Mouse (Mus musculus): ENCODE measurements around the gene Ston2. TPM values are rescaled to one million over a fixed set of nuclear protein-coding genes. Genes with fewer than 3 reads are reported as not detected.
"Not testable (repeated sequence)": the region's sequence is repeated elsewhere in the genome, so short reads cannot be mapped to it uniquely, and the experiment has no call there.

Ston2 gene
- total RNA-seq, 2 experiments from 2014 or later, result 24.7 to 33.3 TPM

DNA sequence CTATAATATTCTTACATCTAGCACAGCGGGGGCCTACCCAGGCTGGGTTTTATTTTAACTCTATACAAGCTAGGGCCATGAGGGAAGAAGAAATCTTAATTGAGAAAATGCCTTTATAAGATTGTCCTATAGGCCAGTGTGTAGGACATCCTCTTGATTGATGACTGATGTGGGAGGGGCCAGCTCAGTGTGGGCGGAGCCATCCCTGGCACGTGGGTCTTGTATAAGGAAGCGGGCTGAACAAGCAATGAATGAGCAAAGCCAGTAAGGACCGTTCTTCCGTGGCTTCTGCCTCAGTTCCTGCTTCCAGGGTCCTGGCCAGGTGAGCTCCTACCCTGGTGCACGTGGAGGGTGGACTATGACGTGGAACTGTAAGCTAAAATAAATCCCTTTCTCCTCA, 5.1 kb upstream of the Ston2 start:
- no peak for DNase-seq (ENCODE audit: low spot score in 2 of 2)

DNA sequence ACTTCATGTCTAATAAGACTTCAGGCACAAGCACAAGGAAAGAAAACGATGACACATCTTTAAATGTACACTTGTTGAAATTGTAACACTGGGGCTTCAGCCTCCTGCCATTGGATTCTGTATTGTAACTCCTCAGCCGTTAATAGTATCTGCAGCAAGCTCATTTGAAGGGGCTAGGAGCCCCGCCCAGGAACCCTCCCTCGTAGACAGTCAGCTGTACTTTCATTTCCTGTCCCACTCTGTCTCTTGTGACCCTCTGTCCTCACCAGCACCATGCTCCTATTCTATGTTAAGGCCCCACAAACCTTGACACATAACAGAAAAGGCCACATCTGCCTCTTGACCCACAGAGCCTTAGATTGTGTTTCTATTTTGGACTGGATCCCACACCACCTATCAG, 3.6 kb upstream of the Ston2 start:
- DNase-seq (ENCODE audit: low spot score in 2 of 2), result no peak

DNA sequence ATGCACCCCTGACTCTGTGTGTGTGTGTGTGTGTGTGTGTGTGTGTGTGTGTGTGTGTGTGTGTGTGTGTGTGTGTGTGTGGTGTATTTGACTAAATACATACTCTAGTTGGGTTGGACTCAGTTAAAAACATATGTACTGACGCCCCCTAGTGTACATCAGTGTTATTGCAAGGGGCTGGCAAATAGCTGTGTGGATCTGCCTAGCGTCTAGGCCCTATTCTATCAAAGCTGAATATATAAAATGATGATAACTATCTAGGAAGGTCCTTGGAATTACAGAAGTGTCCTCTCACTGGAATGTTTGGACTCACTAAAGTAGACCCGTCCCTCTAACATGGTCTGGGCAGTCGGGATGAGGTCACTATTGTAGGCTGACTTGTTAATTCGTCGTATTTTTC, 1.6 kb upstream of the Ston2 start:
- peak; percentile 53 to 81 for DNase-seq (ENCODE audit: low spot score in 2 of 2)

DNA sequence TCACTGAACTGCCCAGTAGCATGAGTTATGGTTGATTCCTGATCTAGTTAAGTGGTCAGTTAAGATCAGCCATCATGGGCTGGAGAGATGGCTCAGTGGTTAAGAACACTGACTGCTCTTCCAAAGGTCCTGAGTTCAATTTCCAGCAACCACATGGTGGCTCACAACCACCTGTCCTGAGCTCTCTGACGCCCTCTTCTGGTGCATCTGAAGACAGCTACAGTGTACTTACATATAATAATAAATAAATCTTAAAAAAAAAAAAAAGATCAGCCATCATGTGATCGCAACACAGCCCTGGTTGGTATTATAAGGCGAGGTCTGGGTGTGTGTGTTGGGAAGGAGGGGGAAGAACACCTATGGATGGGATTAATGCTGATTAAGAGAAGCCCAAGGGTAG, 259 bp upstream of the Ston2 start:
- DNase-seq (ENCODE audit: low spot score in 2 of 2), result not testable (repeated sequence)

DNA sequence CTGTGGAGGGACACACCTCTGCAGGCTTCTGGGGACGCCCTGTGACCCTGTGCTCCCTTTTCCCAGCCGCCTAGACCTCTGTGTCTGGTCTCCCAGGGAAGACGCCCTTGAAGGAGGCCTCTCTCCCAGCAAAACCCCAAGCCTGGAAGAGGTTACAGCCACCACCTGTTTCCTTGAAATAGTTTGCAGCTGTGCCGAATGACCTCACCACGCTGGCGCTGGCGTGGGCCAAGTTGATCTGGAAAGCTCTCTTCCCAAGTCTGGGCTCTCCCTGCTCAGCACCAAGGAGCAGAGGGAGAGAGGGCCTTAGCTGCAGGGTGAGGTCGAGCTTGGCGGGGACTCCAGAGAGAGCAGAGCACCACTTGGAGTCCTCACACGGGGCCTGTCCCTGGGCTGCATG, 1.8 kb downstream of the Ston2 start:
- DNase-seq (ENCODE audit: low spot score in 2 of 2), result no peak

- no peak for DNase-seq (ENCODE audit: low spot score in 2 of 2)
Observed at GRCm38 (mm10) chr12:91781432-91781831, 6.8 kb downstream of the Ston2 start.

GRCm38 (mm10) chr12:91780531-91780930, 7.7 kb downstream of the Ston2 start:
- DNase-seq (ENCODE audit: low spot score in 2 of 2), result no peak

GRCm38 (mm10) chr12:91779004-91779365, 9.2 kb downstream of the Ston2 start:
- peak; percentile 80 to 83 for DNase-seq (ENCODE audit: low spot score in 2 of 2)

- DNase-seq (ENCODE audit: low spot score in 2 of 2), result peak; percentile 71 to 75
Observed at GRCm38 (mm10) chr12:91778211-91779003, 9.8 kb downstream of the Ston2 start.

DNA sequence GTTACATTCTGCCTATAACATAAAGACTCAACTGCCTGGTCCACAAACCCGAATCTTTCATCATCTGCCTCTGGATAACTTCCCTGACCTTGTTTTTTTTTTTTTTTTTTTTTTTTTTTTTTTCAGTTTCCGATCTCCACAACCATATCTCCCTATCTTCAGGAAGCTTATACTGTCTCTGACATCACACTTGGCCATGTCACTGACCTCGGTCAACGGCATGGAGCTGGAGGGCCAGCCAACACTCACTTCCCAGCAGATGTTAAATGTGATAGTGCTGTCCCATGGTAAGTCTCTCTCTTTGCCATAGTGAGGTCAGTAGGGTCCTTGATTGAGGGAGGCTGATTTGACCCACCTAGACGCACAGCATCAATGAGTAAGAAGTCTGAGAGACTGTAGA, 11.8 kb downstream of the Ston2 start:
- no peak for DNase-seq (ENCODE audit: low spot score in 2 of 2)

- DNase-seq (ENCODE audit: low spot score in 2 of 2), result peak in 1 of 2 experiments; percentile 55
Observed at GRCm38 (mm10) chr12:91774811-91775284, 13.3 kb downstream of the Ston2 start.

GRCm38 (mm10) chr12:91768871-91769270, 19.3 kb downstream of the Ston2 start:
- DNase-seq (ENCODE audit: low spot score in 2 of 2), result no peak

- DNase-seq (ENCODE audit: low spot score in 2 of 2), result no peak
Observed at GRCm38 (mm10) chr12:91768176-91768575, 20.0 kb downstream of the Ston2 start.

- peak in 1 of 2 experiments; percentile 62 for DNase-seq (ENCODE audit: low spot score in 2 of 2)
Observed at GRCm38 (mm10) chr12:91766338-91767107, 21.7 kb downstream of the Ston2 start.

GRCm38 (mm10) chr12:91765504-91765903, 22.7 kb downstream of the Ston2 start:
- DNase-seq (ENCODE audit: low spot score in 2 of 2), result no peak

GRCm38 (mm10) chr12:91765054-91765453, 23.1 kb downstream of the Ston2 start:
- no peak for DNase-seq (ENCODE audit: low spot score in 2 of 2)

DNA sequence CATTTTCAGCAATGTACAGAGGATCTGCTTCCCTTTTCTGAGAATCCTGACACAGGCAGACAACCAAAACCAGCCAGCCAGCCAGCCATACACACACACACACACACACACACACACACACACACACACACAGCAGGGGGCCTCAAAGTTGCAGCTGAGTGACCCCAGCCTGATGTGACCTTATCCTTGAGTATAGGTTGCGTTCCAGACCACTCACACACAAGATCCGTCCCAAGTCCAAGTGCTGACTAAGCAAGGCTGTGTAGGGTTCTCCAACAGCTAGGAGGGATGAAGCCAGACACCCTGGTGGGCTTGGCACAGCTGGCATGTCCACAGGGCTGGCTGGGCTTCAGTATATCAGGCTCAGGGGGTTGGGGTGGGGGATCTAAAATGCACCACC, 23.7 kb downstream of the Ston2 start:
- no peak for DNase-seq (ENCODE audit: low spot score in 2 of 2)

- DNase-seq (ENCODE audit: low spot score in 2 of 2), result no peak
Observed at GRCm38 (mm10) chr12:91759836-91760235, 28.4 kb downstream of the Ston2 start.

DNA sequence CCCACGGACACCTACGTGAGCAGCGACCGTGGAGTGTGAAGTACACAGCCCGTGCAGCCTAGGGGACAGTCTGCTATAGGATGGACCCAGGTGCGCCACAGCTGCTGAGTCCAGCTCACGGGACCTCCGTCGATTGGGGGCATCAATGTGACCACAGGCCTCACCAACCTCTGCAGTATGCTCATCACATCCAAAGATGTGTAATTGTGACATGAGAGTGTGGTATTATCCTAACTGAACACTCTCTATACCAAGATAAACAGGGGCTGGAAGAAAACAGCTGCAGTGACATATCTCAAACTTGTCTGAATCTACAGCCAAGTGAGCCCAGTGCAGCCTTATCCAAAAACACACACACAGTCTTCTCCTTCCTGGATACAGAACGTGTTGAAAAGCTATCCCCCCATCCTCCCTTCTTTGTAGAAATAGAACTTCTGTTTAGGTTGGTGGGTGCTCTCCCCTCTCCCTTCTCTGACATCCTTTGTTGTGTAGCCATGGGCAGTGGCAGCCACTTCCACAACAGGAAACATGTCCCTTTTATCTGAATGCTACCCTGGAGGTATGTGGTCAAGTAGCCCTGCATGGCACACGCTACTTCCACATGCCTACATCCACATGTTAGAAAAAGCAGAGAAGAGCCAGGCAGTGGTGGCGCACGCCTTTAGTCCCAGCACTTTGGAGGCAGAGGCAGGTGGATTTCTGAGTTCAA, 30.2 kb downstream of the Ston2 start:
- DNase-seq (ENCODE audit: low spot score in 2 of 2), result no peak

DNA sequence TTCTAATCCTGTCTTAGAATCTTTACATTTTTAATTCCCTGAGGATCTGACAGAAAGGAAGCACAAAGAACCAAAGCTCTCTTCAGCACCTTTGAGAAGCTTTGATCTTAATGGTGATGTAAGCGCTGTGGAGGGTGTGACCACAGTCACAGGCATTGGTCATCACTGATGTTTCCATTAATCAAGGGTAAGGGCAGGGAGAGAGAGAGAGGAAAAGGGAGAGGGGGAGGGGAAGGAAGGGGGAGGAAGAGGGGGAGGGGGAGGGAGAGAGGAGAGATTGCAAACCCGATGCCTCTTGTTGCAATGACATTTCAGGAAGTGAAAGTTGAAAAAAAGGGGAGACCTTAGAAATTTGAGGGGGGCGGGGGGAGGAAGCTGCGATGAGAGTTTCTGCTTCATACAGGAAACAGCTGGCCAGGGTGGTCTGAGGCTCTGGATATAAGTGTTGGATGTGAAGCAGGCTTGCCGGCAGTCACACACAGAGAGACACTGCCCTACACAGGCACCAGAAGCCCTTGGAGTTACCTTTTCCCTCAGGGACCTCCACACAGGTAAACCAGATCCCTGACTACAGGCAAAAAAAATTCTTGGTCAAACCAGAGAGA, 31.5 kb downstream of the Ston2 start:
- DNase-seq (ENCODE audit: low spot score in 2 of 2), result no peak

DNA sequence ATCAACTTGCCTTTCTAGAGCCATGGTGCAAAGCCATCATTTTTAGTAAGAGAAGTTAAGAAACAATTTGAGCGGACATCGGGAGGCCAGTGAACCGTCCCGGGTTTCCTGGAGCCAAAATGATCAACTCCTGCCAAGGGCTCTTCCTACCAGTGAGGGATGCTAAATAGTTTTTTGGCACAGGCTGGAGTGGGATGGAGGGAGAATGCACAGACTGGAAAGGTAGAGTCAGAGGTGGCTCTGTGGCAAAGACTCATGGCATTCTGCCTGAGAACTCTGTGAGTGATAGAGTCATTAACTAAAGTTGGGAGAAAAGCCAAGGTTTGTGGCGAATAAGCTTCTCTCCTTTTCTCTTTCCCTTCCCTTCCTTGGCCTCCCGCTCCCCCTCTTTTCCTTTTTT, 33.6 kb downstream of the Ston2 start:
- DNase-seq (ENCODE audit: low spot score in 2 of 2), result no peak
